Comparison of ENCODE assay signal across 8 mouse cellular contexts in the genomic region with DNA sequence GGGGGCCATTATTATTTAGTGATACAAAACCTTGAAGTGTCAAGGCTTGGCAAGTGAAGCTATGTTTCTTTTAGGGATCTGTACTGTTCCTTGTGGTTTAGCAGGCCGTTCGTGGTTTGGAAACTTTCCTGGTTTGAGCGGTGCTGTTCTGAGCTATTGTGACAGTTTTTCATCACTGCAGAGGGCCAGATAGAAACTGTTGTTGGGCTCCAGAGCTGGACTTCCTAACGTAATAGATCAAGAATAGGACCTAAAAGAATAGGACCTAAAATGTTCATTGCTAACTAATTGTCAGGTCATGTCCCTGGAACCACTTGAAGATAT. TPM values are rescaled to one million over a fixed set of nuclear protein-coding genes. Genes with fewer than 3 reads are reported as not detected.
DNase-seq lines count a peak whose midpoint lies in the region; ATAC-seq lines count a peak whose summit lies in the region.

No protein-coding gene starts in this region.

- under 1% methylated on average over 4 of the region's 4 CpGs for WGBS in kidney, embryonic 14.5 days
- 2% methylated on average over 4 of the region's 4 CpGs for WGBS in intestine, embryonic 14.5 days
- WGBS in midbrain, embryonic 16.5 days, result 2% methylated on average over 4 of the region's 4 CpGs

- peak overlapping the region; percentile 58; the same call in 1 of the 2 replicates for H3K9ac ChIP-seq in kidney, embryonic 14.5 days (ENCODE audit: low read depth, low read length)
- H3K9ac ChIP-seq in intestine, embryonic 14.5 days (ENCODE audit: low read length), result peak overlapping the region; percentile 87
- H3K9ac ChIP-seq in midbrain, embryonic 16.5 days (ENCODE audit: low read depth, low read length), result peak overlapping the region; percentile 23

- peak overlapping the region; percentile 36 for H3K4me2 ChIP-seq in kidney, embryonic 14.5 days (replicated peaks; ENCODE audit: low read depth, low read length)
- peak overlapping the region; percentile 79 for H3K4me2 ChIP-seq in intestine, embryonic 14.5 days (ENCODE audit: low read length)
- H3K4me2 ChIP-seq in midbrain, embryonic 16.5 days (ENCODE audit: low read length), result peak overlapping the region; percentile 79

- 0 out of 2 replicates have a peak, but pooled peaks cover 3% of the 10 kb centered on the region for H3K4me1 ChIP-seq in kidney, embryonic 14.5 days (ENCODE audit: control insufficient read depth, insufficient read depth, low read length)
- H3K4me1 ChIP-seq in brown adipose tissue, adult 24 weeks (ENCODE audit: control insufficient read depth, insufficient read depth, insufficient read length, low read length), result no peaks in the 10 kb centered on the region
- H3K4me1 ChIP-seq in intestine, embryonic 14.5 days (replicated peaks; ENCODE audit: control insufficient read depth, insufficient read depth, low read length), result peaks cover 9% of the 10 kb centered on the region; the same call in 1 of the 2 replicates
- peaks cover 8% of the 10 kb centered on the region for H3K4me1 ChIP-seq in midbrain, embryonic 16.5 days (ENCODE audit: control insufficient read depth, insufficient read depth, low read length)

- DNase-seq in kidney, adult 9 months, result no peak
- no peak for DNase-seq in intestine, embryonic 14.5 days (ENCODE audit: low spot score)
- DNase-seq in cerebellum, adult 9-11 months, result no peak
- DNase-seq in thymus, postnatal 36 days, result no peak
- DNase-seq in left cerebral cortex, adult 11 months (ENCODE audit: low spot score), result no peak

- ATAC-seq in kidney, embryonic 14.5 days (ENCODE audit: low FRiP score, low TSS enrichment), result no peak
- no peak; the same call in 1 of the 2 replicates for ATAC-seq in intestine, embryonic 14.5 days (replicated peaks; ENCODE audit: low FRiP score, low TSS enrichment, low read depth)
- ATAC-seq in midbrain, embryonic 16.5 days, result no peak

- H3K27me3 ChIP-seq in kidney, embryonic 14.5 days (ENCODE audit: control insufficient read depth, insufficient read depth, low read length), result no peaks in the 10 kb centered on the region
- H3K27me3 ChIP-seq in intestine, embryonic 14.5 days (replicated peaks; ENCODE audit: control insufficient read depth, insufficient read depth, low read length), result no peaks in the 10 kb centered on the region
- no peaks in the 10 kb centered on the region for H3K27me3 ChIP-seq in midbrain, embryonic 16.5 days (ENCODE audit: control insufficient read depth, insufficient read depth, low read depth, low read length)

- H3K27ac ChIP-seq in kidney, embryonic 14.5 days (ENCODE audit: low read depth, low read length), result no peak overlapping the region
- H3K27ac ChIP-seq in brown adipose tissue, adult 24 weeks (replicated peaks; ENCODE audit: low read depth, low read length), result no peak overlapping the region
- H3K27ac ChIP-seq in intestine, embryonic 14.5 days (ENCODE audit: low read depth), result peak overlapping the region; percentile 67
- no peak overlapping the region for H3K27ac ChIP-seq in midbrain, embryonic 16.5 days (ENCODE audit: low read length)

- H3K36me3 ChIP-seq in kidney, embryonic 14.5 days (ENCODE audit: control insufficient read depth, insufficient read depth, low read length), result peaks cover 23% of the 10 kb centered on the region; the same call in 1 of the 2 replicates
- H3K36me3 ChIP-seq in intestine, embryonic 14.5 days (ENCODE audit: control insufficient read depth, insufficient read depth, low read length), result peaks cover 20% of the 10 kb centered on the region; the same call in 1 of the 2 replicates
- no peaks in the 10 kb centered on the region for H3K36me3 ChIP-seq in midbrain, embryonic 16.5 days (ENCODE audit: control insufficient read depth, insufficient read depth, low read length)

- H3K9me3 ChIP-seq in kidney, embryonic 14.5 days (ENCODE audit: control insufficient read depth, low read length), result no peaks in the 10 kb centered on the region
- H3K9me3 ChIP-seq in intestine, embryonic 14.5 days (ENCODE audit: control insufficient read depth, low read length), result no peaks in the 10 kb centered on the region
- no peaks in the 10 kb centered on the region for H3K9me3 ChIP-seq in midbrain, embryonic 16.5 days (replicated peaks; ENCODE audit: control insufficient read depth, low read length, poor library complexity, severe bottlenecking)

- peak overlapping the region; percentile 72 for H3K4me3 ChIP-seq in kidney, embryonic 14.5 days (ENCODE audit: low read length)
- H3K4me3 ChIP-seq in brown adipose tissue, adult 24 weeks (ENCODE audit: insufficient read depth, low read depth, low read length), result peak overlapping the region; percentile 88
- H3K4me3 ChIP-seq in intestine, embryonic 14.5 days (ENCODE audit: low read depth, low read length), result peak overlapping the region; percentile 88
- H3K4me3 ChIP-seq in midbrain, embryonic 16.5 days (ENCODE audit: low read depth, low read length), result peak overlapping the region; percentile 77

RNA-seq across cellular contexts. Expression of a gene that starts 0.4 kb away (rescaled TPM):
- polyA plus RNA-seq in kidney, embryonic 14.5 days (2014; fragmentation: Nextera tagmentation; extraction: Ambion mirVana), result 5.7 and 14.0 TPM in 2 replicates
- 0.17 and 0.48 TPM in 2 replicates for polyA plus RNA-seq in brown adipose tissue, adult 24 weeks (2012; ENCODE audit: insufficient read depth, insufficient read length, missing spikeins)
- 8.8 and 12.8 TPM in 2 replicates for polyA plus RNA-seq in intestine, embryonic 14.5 days (2014; fragmentation: Nextera tagmentation; extraction: Ambion mirVana)
- polyA plus RNA-seq in midbrain, embryonic 16.5 days (2015; fragmentation: Nextera tagmentation; extraction: Ambion mirVana), result 2.4 and 2.5 TPM in 2 replicates

RNA-seq across cellular contexts. Expression of a gene that starts 0.5 kb away (rescaled TPM):
- 65.2 and 72.5 TPM in 2 replicates for polyA plus RNA-seq in kidney, embryonic 14.5 days (2014; fragmentation: Nextera tagmentation; extraction: Ambion mirVana)
- polyA plus RNA-seq in brown adipose tissue, adult 24 weeks (2012; ENCODE audit: insufficient read depth, insufficient read length, missing spikeins), result 14.6 and 17.3 TPM in 2 replicates
- polyA plus RNA-seq in intestine, embryonic 14.5 days (2014; fragmentation: Nextera tagmentation; extraction: Ambion mirVana), result 52.1 and 65.3 TPM in 2 replicates
- 25.2 and 27.5 TPM in 2 replicates for polyA plus RNA-seq in midbrain, embryonic 16.5 days (2015; fragmentation: Nextera tagmentation; extraction: Ambion mirVana)

RNA-seq across cellular contexts. Expression of a gene that starts 54.5 kb away (rescaled TPM):
- polyA plus RNA-seq in kidney, embryonic 14.5 days (2014; fragmentation: Nextera tagmentation; extraction: Ambion mirVana), result 8.8 and 11.5 TPM in 2 replicates
- 21.6 and 32.5 TPM in 2 replicates for polyA plus RNA-seq in brown adipose tissue, adult 24 weeks (2012; ENCODE audit: insufficient read depth, insufficient read length, missing spikeins)
- 37.0 and 45.6 TPM in 2 replicates for polyA plus RNA-seq in intestine, embryonic 14.5 days (2014; fragmentation: Nextera tagmentation; extraction: Ambion mirVana)
- 189 and 211 TPM in 2 replicates for polyA plus RNA-seq in midbrain, embryonic 16.5 days (2015; fragmentation: Nextera tagmentation; extraction: Ambion mirVana)

Comparison
In these comparisons a context has a peak if more than half of its experiments do, and no peak if none do; other contexts are left out.
1. H3K9ac ChIP-seq: peak in every context shown above with its lines; median percentile 87 in intestine, embryonic 14.5 days; 58 in kidney, embryonic 14.5 days; 23 in midbrain, embryonic 16.5 days.